Mouse (Mus musculus): ENCODE measurements around the gene Nkx1-2.

Gene Nkx1-2

GRCm38 (mm10) chr7:132600926-132601325, 1.5 kb upstream of the Nkx1-2 start:
- no peak for DNase-seq

- DNase-seq, result no peak
Measured at GRCm38 (mm10) chr7:132600026-132600425, 589 bp upstream of the Nkx1-2 start.

- DNase-seq, result no peak
Measured at GRCm38 (mm10) chr7:132597251-132598041, 2.0 kb downstream of the Nkx1-2 start.

GRCm38 (mm10) chr7:132596557-132597250, 2.7 kb downstream of the Nkx1-2 start:
- no peak for DNase-seq

- DNase-seq, result no peak
Measured at GRCm38 (mm10) chr7:132595787-132596186, 3.6 kb downstream of the Nkx1-2 start.

- DNase-seq, result no peak
Measured at GRCm38 (mm10) chr7:132594325-132594724, 5.1 kb downstream of the Nkx1-2 start.

GRCm38 (mm10) chr7:132593762-132594161, 5.7 kb downstream of the Nkx1-2 start:
- no peak for DNase-seq

GRCm38 (mm10) chr7:132589610-132590009, 9.8 kb downstream of the Nkx1-2 start:
- DNase-seq, result no peak

- DNase-seq, result no peak
Measured at GRCm38 (mm10) chr7:132587167-132587566, 12.3 kb downstream of the Nkx1-2 start.

GRCm38 (mm10) chr7:132585695-132586491, 13.5 kb downstream of the Nkx1-2 start:
- no peak for DNase-seq

GRCm38 (mm10) chr7:132581441-132581840, 18.0 kb downstream of the Nkx1-2 start:
- no peak for DNase-seq

- no peak for DNase-seq
Measured at GRCm38 (mm10) chr7:132580511-132580910, 18.9 kb downstream of the Nkx1-2 start.

GRCm38 (mm10) chr7:132576891-132577290, 22.5 kb downstream of the Nkx1-2 start:
- DNase-seq, result no peak

GRCm38 (mm10) chr7:132576116-132576650, 23.3 kb downstream of the Nkx1-2 start, which contains the start of gene Oat:
TSS of gene Oat (minus strand) at chr7:132576398.
- peak; percentile 92 for DNase-seq

- DNase-seq, result peak; percentile 75
Measured at GRCm38 (mm10) chr7:132575623-132576022, 23.8 kb downstream of the Nkx1-2 start.

- DNase-seq, result no peak
Measured at GRCm38 (mm10) chr7:132574646-132575045, 24.8 kb downstream of the Nkx1-2 start.

GRCm38 (mm10) chr7:132573205-132573604, 26.2 kb downstream of the Nkx1-2 start:
- DNase-seq, result no peak

GRCm38 (mm10) chr7:132572738-132573137, 26.7 kb downstream of the Nkx1-2 start:
- DNase-seq, result no peak

- DNase-seq, result no peak
Measured at GRCm38 (mm10) chr7:132571481-132571880, 28.0 kb downstream of the Nkx1-2 start.

GRCm38 (mm10) chr7:132570071-132570470, 29.4 kb downstream of the Nkx1-2 start:
- DNase-seq, result no peak

GRCm38 (mm10) chr7:132568817-132569216, 30.6 kb downstream of the Nkx1-2 start:
- no peak for DNase-seq

- no peak for DNase-seq
Measured at GRCm38 (mm10) chr7:132565831-132566230, 33.6 kb downstream of the Nkx1-2 start.

- no peak for DNase-seq
Measured at GRCm38 (mm10) chr7:132559138-132559766, 40.2 kb downstream of the Nkx1-2 start.

Measured in cerebellum, adult 8-10 months (tissue).